Mouse (Mus musculus): ENCODE measurements at regions not wholly inside any gene's neighbourhood (a gene's known extent, or its start where the extent isn't known, plus 50 kb on each side); places are given as distances from the start of the nearest gene placed in this dataset.

DNA sequence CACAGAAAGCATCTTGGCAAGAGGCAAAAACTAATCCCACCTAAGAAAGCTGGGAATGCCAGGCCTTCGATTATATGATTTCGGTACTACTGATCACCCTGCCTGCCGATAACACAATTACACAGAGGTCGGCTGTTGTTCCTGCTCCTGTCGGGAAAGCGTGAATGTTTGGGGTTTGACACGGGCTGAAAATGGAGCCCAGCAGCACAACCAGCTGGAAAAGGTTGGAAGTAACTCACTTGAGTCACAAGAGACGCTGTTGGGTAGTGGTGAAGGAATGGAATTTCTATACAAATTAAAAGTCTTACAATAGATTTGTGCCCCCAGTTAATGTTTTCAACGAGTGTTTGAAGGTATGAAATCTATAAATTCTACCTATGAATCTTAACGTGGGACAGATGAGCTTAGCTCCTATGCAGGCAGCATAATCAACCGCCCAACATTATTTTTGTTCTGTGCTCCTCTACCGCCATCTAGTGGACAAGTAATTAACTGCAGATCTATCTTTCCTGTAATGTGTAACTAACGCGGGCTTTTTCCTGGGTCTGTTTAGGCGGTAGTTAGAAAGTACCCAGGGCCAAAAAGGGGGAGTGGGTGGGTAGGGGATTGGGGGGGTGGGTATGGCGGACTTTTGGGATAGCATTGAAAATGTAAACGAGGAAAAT, 178.9 kb upstream of the Zpld1 start:
- H3K36me3 ChIP-seq (ENCODE audit: control insufficient read depth, insufficient read depth, low read length), result no peaks in the 10 kb centered on the region
- no peak overlapping the region for H3K4me2 ChIP-seq (ENCODE audit: low read length)
- no peak overlapping the region for H3K9ac ChIP-seq (ENCODE audit: low read length)
- WGBS, result 27% methylated on average over 17 of the region's 17 CpGs
- DNase-seq (ENCODE audit: low spot score) (peak; percentile 89), ATAC-seq (peak; percentile 82)
- no peaks in the 10 kb centered on the region for H3K27me3 ChIP-seq (replicated peaks; ENCODE audit: control insufficient read depth, insufficient read depth, low read length)
- H3K4me3 ChIP-seq (ENCODE audit: low read depth, low read length), result no peak overlapping the region
- no peaks in the 10 kb centered on the region for H3K9me3 ChIP-seq (replicated peaks; ENCODE audit: control insufficient read depth, low read length)
- H3K27ac ChIP-seq (ENCODE audit: low read depth, low read length), result no peak overlapping the region
- H3K4me1 ChIP-seq (ENCODE audit: control insufficient read depth, insufficient read depth, low read length), result no peaks in the 10 kb centered on the region

DNA sequence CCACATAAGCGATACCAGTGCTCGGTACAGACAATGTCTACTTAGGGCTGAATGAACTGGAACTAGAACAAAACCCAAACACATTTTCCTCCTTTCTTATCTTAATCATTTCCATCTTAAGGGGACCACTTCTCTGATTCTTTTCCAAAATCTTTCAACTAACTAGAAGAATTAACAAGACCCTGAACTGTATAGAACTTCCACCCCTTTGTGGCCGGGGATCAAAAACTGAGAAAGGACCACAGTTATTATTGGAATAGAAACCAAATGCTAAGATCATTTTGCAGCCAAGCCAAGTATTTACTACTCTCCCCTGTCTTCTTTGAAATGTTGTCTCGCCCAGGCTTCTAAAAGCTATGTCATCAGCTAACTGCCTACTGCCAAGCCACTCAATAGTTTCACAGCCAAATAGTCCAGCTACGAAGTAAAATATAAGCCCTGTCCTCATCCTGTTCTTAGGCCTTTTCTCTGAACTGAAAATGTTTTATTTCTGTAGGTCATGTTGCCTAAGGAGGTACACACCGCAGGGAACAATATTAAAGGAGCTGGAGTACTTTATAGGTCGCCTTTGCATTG, 177.3 kb upstream of the Zpld1 start:
- Histone ChIP-seq H3K27me3 (replicated peaks; ENCODE audit: control insufficient read depth, insufficient read depth, low read length) (no peaks in the 10 kb centered on the region), H3K9me3 (replicated peaks; ENCODE audit: control insufficient read depth, low read length) (no peaks in the 10 kb centered on the region), H3K4me3 (ENCODE audit: low read depth, low read length) (no peak overlapping the region), H3K4me1 (ENCODE audit: control insufficient read depth, insufficient read depth, low read length) (no peaks in the 10 kb centered on the region), H3K36me3 (ENCODE audit: control insufficient read depth, insufficient read depth, low read length) (no peaks in the 10 kb centered on the region), H3K27ac (ENCODE audit: low read depth, low read length) (no peak overlapping the region), H3K4me2 (ENCODE audit: low read length) (no peak overlapping the region), H3K9ac (ENCODE audit: low read length) (no peak overlapping the region)
- DNase-seq (ENCODE audit: low spot score) (no peak), ATAC-seq (no peak)
- WGBS, result 76% methylated on average over 7 of the region's 7 CpGs

DNA sequence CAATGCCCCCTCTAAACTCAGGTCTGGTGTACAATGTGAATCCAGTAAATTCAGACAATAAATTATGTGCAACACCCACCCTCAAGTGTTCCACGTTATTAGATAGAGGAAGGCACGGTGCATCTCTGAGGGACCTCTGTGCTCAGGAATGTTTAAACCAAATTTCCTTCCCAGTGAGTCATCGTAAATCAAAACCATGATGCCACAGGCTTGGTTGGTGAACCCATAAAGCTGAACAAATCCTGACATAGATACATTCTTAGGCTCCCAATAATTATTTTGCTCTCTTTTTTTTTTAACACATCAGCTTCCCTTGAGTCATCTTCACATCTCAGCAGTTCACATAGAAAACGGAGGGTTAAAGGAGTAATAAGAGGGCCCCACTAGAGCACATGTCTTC, 173.6 kb upstream of the Zpld1 start:
- no peaks in the 10 kb centered on the region for H3K27me3 ChIP-seq (replicated peaks; ENCODE audit: control insufficient read depth, insufficient read depth, low read length)
- no peaks in the 10 kb centered on the region for H3K4me1 ChIP-seq (ENCODE audit: control insufficient read depth, insufficient read depth, low read length)
- no peaks in the 10 kb centered on the region for H3K36me3 ChIP-seq (ENCODE audit: control insufficient read depth, insufficient read depth, low read length)
- H3K4me2 ChIP-seq (ENCODE audit: low read length), result no peak overlapping the region
- 82% methylated on average over 4 of the region's 4 CpGs for WGBS
- no peak overlapping the region for H3K27ac ChIP-seq (ENCODE audit: low read depth, low read length)
- ATAC-seq (no peak), DNase-seq (ENCODE audit: low spot score) (no peak)
- H3K9me3 ChIP-seq (replicated peaks; ENCODE audit: control insufficient read depth, low read length), result no peaks in the 10 kb centered on the region
- no peak overlapping the region for H3K4me3 ChIP-seq (ENCODE audit: low read depth, low read length)
- H3K9ac ChIP-seq (ENCODE audit: low read length), result no peak overlapping the region

DNA sequence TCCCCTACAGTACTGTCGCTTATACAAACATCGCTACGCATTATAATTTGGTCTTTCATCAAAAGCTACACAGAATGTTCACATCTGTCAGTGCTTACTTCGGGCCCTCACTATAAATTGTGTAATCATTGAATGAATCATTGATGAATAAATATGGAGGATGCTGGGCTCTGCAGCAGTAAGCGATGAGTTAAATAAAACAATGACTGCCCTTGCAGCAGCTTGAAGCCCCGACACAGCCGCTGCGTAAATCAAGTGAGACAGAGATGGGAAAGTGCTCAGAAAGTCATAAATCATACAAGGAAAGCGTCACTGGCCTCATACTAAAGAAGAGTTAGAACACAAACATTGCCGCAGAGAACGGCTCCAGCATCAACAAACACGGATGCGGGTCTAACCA, 172.9 kb upstream of the Zpld1 start:
- H3K27me3 ChIP-seq (replicated peaks; ENCODE audit: control insufficient read depth, insufficient read depth, low read length), result no peaks in the 10 kb centered on the region
- ATAC-seq, result no peak
- no peak overlapping the region for H3K4me2 ChIP-seq (ENCODE audit: low read length)
- DNase-seq (ENCODE audit: low spot score), result no peak
- H3K27ac ChIP-seq (ENCODE audit: low read depth, low read length), result no peak overlapping the region
- no peak overlapping the region for H3K9ac ChIP-seq (ENCODE audit: low read length)
- 73% methylated on average over 13 of the region's 13 CpGs for WGBS
- no peaks in the 10 kb centered on the region for H3K36me3 ChIP-seq (ENCODE audit: control insufficient read depth, insufficient read depth, low read length)
- no peaks in the 10 kb centered on the region for H3K9me3 ChIP-seq (replicated peaks; ENCODE audit: control insufficient read depth, low read length)
- H3K4me1 ChIP-seq (ENCODE audit: control insufficient read depth, insufficient read depth, low read length), result no peaks in the 10 kb centered on the region
- no peak overlapping the region for H3K4me3 ChIP-seq (ENCODE audit: low read depth, low read length)

DNA sequence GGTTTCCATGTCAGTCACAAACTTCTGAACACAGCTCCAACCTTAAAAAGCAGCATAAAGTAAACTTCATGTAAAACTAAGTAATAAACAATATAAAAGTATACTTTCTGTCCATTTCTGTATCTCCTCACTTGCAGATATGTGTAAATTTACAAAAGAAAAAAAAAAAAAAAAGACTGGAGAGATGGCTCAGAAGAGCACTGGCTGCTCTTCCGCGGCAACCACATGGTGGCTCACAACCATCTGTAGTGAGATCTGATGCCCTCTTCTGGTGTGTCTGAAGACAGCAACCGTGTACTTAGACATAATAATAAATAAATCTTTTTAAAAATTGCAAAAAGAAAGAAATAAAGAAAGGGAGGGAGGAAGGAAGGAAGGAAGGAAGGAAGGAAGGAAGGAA, 171.9 kb upstream of the Zpld1 start:
- Histone ChIP-seq H3K9me3 (replicated peaks; ENCODE audit: control insufficient read depth, low read length) (no peaks in the 10 kb centered on the region), H3K27me3 (replicated peaks; ENCODE audit: control insufficient read depth, insufficient read depth, low read length) (no peaks in the 10 kb centered on the region)
- WGBS, result 68% methylated on average over 3 of the region's 3 CpGs

DNA sequence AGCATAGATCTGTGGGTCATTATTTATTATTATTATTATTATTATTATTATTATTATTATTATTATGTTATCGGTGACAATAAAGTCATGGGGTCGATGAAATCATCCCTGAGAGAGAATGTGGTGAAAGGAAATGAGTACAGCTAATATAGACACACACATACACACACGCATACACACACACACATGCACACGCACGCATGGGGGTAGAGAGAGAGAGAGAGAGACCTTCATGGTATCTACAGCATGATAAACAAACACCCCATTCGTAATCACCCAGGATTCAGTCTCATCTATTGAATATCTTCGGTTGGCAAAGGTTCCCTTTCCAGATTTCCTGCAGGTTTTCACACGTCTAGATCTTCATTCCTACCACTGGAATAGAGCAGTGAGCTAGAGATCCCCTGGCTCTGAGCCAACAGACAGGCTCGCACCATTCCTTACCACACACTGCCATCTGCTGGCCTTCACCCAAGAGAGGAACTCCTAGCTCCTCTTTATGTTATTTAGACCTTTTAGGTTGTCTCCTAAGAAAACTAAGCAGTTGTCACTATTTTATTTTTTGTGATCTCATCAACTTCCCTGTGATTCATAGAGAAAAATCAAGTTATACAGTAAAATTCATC, 171.2 kb upstream of the Zpld1 start:
- no peak overlapping the region for H3K4me2 ChIP-seq (ENCODE audit: low read length)
- ATAC-seq (peak; percentile 89), DNase-seq (ENCODE audit: low spot score) (peak; percentile 96)
- H3K36me3 ChIP-seq (ENCODE audit: control insufficient read depth, insufficient read depth, low read length), result no peaks in the 10 kb centered on the region
- no peak overlapping the region for H3K27ac ChIP-seq (ENCODE audit: low read depth, low read length)
- WGBS, result 42% methylated on average over 9 of the region's 9 CpGs
- no peak overlapping the region for H3K4me3 ChIP-seq (ENCODE audit: low read depth, low read length)
- no peak overlapping the region for H3K9ac ChIP-seq (ENCODE audit: low read length)
- H3K27me3 ChIP-seq (replicated peaks; ENCODE audit: control insufficient read depth, insufficient read depth, low read length), result no peaks in the 10 kb centered on the region
- H3K9me3 ChIP-seq (replicated peaks; ENCODE audit: control insufficient read depth, low read length), result no peaks in the 10 kb centered on the region
- H3K4me1 ChIP-seq (ENCODE audit: control insufficient read depth, insufficient read depth, low read length), result no peaks in the 10 kb centered on the region

More for the DNA sequence above, 171.9 kb upstream of the Zpld1 start:
- Histone ChIP-seq H3K9ac (ENCODE audit: low read length) (no peak overlapping the region), H3K27ac (ENCODE audit: low read depth, low read length) (no peak overlapping the region), H3K36me3 (ENCODE audit: control insufficient read depth, insufficient read depth, low read length) (no peaks in the 10 kb centered on the region), H3K4me3 (ENCODE audit: low read depth, low read length) (no peak overlapping the region), H3K4me2 (ENCODE audit: low read length) (no peak overlapping the region), H3K4me1 (ENCODE audit: control insufficient read depth, insufficient read depth, low read length) (no peaks in the 10 kb centered on the region)
- DNase-seq (ENCODE audit: low spot score) (no peak), ATAC-seq (no peak)

DNA sequence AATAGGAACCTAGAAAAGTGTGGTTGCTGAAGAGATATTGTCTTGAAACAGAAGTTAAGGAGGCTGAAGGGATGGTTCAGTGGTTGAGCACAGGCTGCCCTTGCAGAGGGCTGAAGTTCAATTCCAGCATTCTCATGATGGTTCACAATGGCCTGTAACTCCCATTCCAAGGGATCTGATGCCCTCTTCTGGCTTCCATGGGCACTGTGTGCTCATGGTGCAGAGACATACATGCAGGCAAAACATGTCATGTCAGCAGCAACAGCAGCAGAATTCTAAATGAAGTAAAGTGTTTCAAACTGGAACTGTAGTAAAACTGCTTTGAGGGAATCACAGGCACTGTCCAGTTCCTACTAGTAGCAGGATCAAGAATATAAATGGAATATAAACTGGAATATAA, 162.7 kb upstream of the Zpld1 start:
- no peaks in the 10 kb centered on the region for H3K4me1 ChIP-seq (ENCODE audit: control insufficient read depth, insufficient read depth, low read length)
- DNase-seq (ENCODE audit: low spot score), result peak; percentile 55

DNA sequence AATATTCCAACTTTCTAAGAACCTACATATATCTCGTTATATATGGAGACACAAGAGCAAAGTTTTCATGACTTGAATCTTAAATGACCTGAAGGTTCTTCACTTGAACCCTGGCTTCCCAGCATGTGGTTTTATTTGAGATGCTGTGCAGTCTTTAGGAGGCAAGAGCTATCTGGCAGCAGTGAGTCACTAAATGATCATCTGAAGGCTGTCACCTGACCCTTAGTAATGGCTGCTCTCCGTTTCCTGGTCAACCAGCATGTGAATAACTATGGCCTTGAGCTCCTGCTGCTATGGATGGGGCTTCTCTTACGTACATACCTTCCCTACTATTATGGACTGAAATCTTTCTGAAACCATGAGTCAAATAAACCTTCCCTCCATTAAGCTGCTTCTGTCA, 149.8 kb upstream of the Zpld1 start:
- 83% methylated on average over 3 of the region's 3 CpGs for WGBS
- no peak for ATAC-seq

More for the DNA sequence above, 162.7 kb upstream of the Zpld1 start:
- Histone ChIP-seq H3K4me2 (ENCODE audit: low read length) (no peak overlapping the region), H3K9me3 (replicated peaks; ENCODE audit: control insufficient read depth, low read length) (no peaks in the 10 kb centered on the region; the same call in 1 of the 2 replicates), H3K9ac (ENCODE audit: low read length) (no peak overlapping the region), H3K27ac (ENCODE audit: low read depth, low read length) (no peak overlapping the region), H3K36me3 (ENCODE audit: control insufficient read depth, insufficient read depth, low read length) (no peaks in the 10 kb centered on the region), H3K4me3 (ENCODE audit: low read depth, low read length) (no peak overlapping the region), H3K27me3 (replicated peaks; ENCODE audit: control insufficient read depth, insufficient read depth, low read length) (no peaks in the 10 kb centered on the region)
- no peak for ATAC-seq

DNA sequence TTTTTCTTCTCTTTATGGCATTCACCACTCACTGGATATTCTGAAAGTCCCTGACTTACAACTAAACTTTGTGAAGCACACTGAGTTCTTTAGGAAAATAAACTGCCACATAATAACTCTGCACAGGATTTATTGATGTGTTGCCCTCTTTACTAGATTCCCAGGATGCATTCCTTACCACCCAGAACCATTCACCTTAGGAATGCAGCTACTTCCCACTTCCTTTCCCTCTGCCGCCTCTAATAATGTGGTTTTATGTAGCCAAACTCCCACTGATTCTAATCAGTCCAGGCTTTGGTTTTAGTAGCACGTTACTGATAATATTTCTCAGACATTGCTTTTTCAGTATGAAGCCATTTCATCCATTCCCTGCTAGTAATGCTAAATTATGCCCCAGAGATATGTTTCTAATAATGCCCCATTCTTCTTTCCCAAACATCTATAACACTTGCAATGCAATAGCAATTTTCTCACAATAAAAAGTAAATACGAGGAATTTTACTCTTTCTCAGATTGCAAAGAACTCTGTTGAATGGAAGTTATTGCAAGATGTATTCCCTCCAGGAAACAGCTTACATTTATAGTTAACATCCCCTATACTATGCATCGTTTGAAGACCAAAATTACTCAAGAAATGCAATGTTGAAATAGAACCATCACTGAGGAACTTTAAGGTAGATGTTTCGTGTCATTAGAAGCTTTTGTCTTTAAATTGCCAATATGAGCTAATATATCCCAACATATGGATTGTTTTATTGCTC, 145.2 kb upstream of the Zpld1 start:
- DNase-seq (ENCODE audit: low spot score) (no peak), ATAC-seq (no peak)
- no peak overlapping the region for H3K9ac ChIP-seq (ENCODE audit: low read length)
- H3K4me2 ChIP-seq (ENCODE audit: low read length), result no peak overlapping the region
- H3K9me3 ChIP-seq (replicated peaks; ENCODE audit: control insufficient read depth, low read length), result no peaks in the 10 kb centered on the region
- H3K4me1 ChIP-seq (ENCODE audit: control insufficient read depth, insufficient read depth, low read length), result no peaks in the 10 kb centered on the region
- no peak overlapping the region for H3K4me3 ChIP-seq (ENCODE audit: low read depth, low read length)
- H3K36me3 ChIP-seq (ENCODE audit: control insufficient read depth, insufficient read depth, low read length), result no peaks in the 10 kb centered on the region
- H3K27ac ChIP-seq (ENCODE audit: low read depth, low read length), result no peak overlapping the region
- WGBS, result 76% methylated on average over 5 of the region's 5 CpGs
- no peaks in the 10 kb centered on the region for H3K27me3 ChIP-seq (replicated peaks; ENCODE audit: control insufficient read depth, insufficient read depth, low read length)

More for the DNA sequence above, 149.8 kb upstream of the Zpld1 start:
- Histone ChIP-seq H3K4me1 (ENCODE audit: control insufficient read depth, insufficient read depth, low read length) (no peaks in the 10 kb centered on the region), H3K4me2 (ENCODE audit: low read length) (no peak overlapping the region), H3K4me3 (ENCODE audit: low read depth, low read length) (no peak overlapping the region), H3K36me3 (ENCODE audit: control insufficient read depth, insufficient read depth, low read length) (no peaks in the 10 kb centered on the region), H3K9ac (ENCODE audit: low read length) (no peak overlapping the region), H3K27ac (ENCODE audit: low read depth, low read length) (no peak overlapping the region), H3K27me3 (replicated peaks; ENCODE audit: control insufficient read depth, insufficient read depth, low read length) (no peaks in the 10 kb centered on the region), H3K9me3 (replicated peaks; ENCODE audit: control insufficient read depth, low read length) (no peaks in the 10 kb centered on the region)
- no peak for DNase-seq (ENCODE audit: low spot score)
